Mouse (Mus musculus) hindbrain, postnatal 0 days (tissue): ENCODE results near the gene Taok3. TPM values are rescaled to one million over a fixed set of nuclear protein-coding genes. Genes with fewer than 3 reads are reported as not detected.
A peak's percentile ranks its signal among the peaks of the same experiment; 100 is the strongest.

Experiments
- ATAC-seq: fragments of 200-750 bp; cut with Nextera tagmentation; 2 replicates; pipeline ENCODE4 v1.8.0; 2017; ENCODE audit warnings: mild to moderate bottlenecking, moderate TSS enrichment, moderate library complexity
- DNase-seq: peaks from one replicate; pipeline ENCODE4 v3.0.0-alpha.2; 2015; ENCODE audit warnings: low spot score
- H3K27ac ChIP-seq: fragments of 300-500 bp; sonication (generic); 2 replicates; pipeline ENCODE4 v1.5.1; 2014; ENCODE audit warnings: mild to moderate bottlenecking
- H3K27me3 ChIP-seq: fragments of 300-500 bp; sonication (generic); 2 replicates; pipeline ENCODE4 v1.6.1; 2014; ENCODE audit warnings: low read length, mixed read lengths; ENCODE audit not compliant: insufficient read depth
- H3K36me3 ChIP-seq: fragments of 300-500 bp; sonication (generic); 2 replicates; pipeline ENCODE4 v1.6.1; 2014; ENCODE audit warnings: low read length, mixed read lengths; ENCODE audit not compliant: insufficient read depth
- H3K4me1 ChIP-seq: fragments of 300-500 bp; sonication (generic); 2 replicates; pipeline ENCODE4 v1.6.1; 2014; ENCODE audit warnings: antibody characterized with exemption, low read length, mixed read lengths; ENCODE audit not compliant: insufficient read depth
- H3K4me2 ChIP-seq: fragments of 300-500 bp; sonication (generic); 2 replicates; pipeline ENCODE4 v1.6.1; 2014; ENCODE audit warnings: low read depth, mild to moderate bottlenecking, low read length, moderate library complexity, mixed read lengths
- H3K4me3 ChIP-seq: fragments of 300-500 bp; sonication (generic); 2 replicates; pipeline ENCODE4 v1.5.1; 2014; ENCODE audit warnings: low read length
- H3K9ac ChIP-seq: fragments of 300-500 bp; sonication (generic); replicated peaks from 2 replicates; pipeline ENCODE4 v1.6.1; 2014; ENCODE audit warnings: mild to moderate bottlenecking, low read length, moderate library complexity, mixed read lengths
- H3K9me3 ChIP-seq: fragments of 300-500 bp; sonication (generic); 2 replicates; pipeline ENCODE4 v1.6.1; 2016; ENCODE audit warnings: low read length, mixed read lengths
- CTCF ChIP-seq: IDR thresholded peaks from 2 replicates; pipeline ENCODE4 v1.5.1; 2016; ENCODE audit warnings: antibody characterized with exemption, control low read depth, low read depth
- WGBS: fragments of 180-500 bp; shearing (Covaris S2); extraction: QIAGEN DNeasy Blood & Tissue Kit; methylation state at CpG from one replicate; pipeline ENCODE4 v1.1.7; 2014; 5-methylcytosine and 5-hydroxymethylcytosine counted together
- polyA plus RNA-seq: library from polyadenylated mRNA; unstranded; fragments of >200 nt; fragmentation: Nextera tagmentation; extraction: Ambion mirVana; gene quantifications from 2 replicates; pipeline ENCODE4 v1.2.1, GENCODE M21; 2015
- total RNA-seq: library from RNA; depleted of rRNA; stranded (reverse); fragments of >200 nt; gene quantifications from 2 replicates; pipeline ENCODE4 v1.2.3, GENCODE M21; 2014

Gene Taok3
- total and polyA plus RNA-seq, 2 experiments from 2014 or later, result 21.0 to 50.2 TPM

DNA sequence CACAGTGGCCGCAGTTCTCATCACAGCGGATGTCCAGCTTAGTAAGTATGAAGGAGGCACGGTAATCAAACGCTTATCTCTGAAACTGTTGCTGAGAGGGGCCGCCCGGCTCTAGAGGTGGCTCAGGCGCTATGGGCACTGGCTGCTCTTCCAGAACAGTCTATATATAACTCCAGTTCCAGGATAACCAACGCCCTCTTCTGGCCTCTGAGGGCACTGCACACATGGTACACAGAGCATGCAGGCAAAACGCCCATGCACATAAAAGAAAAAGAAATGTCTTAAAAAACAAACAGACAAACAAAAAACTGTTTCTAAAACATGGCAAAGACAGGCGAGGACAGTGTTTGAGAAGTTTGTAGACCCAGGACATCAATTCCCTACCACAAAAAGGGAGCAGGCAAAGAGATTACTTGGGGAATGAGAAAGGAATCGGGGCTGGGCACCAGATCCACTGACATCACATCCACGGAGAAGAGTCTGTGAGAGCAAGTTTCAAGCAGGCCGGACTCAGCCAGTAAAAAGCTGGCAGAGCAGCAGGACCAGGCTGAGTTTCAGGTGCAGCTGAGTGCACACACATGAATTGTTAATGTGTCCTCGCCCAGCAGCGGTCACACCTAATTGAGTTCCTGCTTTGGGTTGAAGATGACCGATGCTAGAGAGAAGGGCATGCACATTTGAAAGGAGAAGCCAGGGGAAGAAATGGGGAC is 8.7 kb upstream of the Taok3 start:
- ATAC-seq (no peak), DNase-seq (no peak)
- Histone ChIP-seq H3K4me2 (no peak overlapping the region), H3K9me3 (no peaks in the 10 kb centered on the region), H3K4me3 (no peak overlapping the region), H3K9ac (no peak overlapping the region), H3K36me3 (peaks cover 48% of the 10 kb centered on the region), H3K27ac (no peak overlapping the region), H3K27me3 (no peaks in the 10 kb centered on the region), H3K4me1 (no peaks in the 10 kb centered on the region)
- peak; percentile 27 for TF ChIP-seq CTCF
- 91% methylated on average over 16 of the region's 16 CpGs for WGBS

GRCm38 (mm10) chr5:117111774-117112112 is 8.2 kb upstream of the Taok3 start:
- DNase-seq (no peak), ATAC-seq (no peak)
- TF ChIP-seq CTCF, result no peak

DNA sequence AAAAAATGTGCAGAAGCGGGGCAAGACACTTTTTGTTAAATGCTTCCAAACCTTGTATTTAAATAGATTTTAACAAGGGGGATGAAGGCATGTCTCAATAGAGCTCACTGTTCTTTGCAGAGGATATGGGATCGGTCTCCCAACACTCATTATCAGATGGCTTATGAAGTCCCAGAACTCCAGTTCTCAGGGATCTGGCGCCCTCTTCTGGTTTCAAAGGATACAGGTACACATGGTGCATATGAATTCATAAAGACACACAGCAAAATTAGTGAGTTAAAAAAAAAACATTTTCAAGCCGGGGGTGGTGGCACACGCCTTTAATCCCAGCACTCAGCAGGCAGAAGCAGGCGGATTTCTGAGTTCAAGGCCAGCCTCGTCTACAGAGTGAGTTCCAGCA is 6.6 kb upstream of the Taok3 start:
- H3K4me2 ChIP-seq, result no peak overlapping the region
- no peaks in the 10 kb centered on the region for H3K27me3 ChIP-seq
- 91% methylated on average over 7 of the region's 7 CpGs for WGBS

More at GRCm38 (mm10) chr5:117111774-117112112, 8.2 kb upstream of the Taok3 start:
- Histone ChIP-seq H3K4me3 (no peak overlapping the region), H3K4me1 (no peaks in the 10 kb centered on the region), H3K27ac (no peak overlapping the region), H3K9ac (no peak overlapping the region), H3K9me3 (no peaks in the 10 kb centered on the region), H3K4me2 (no peak overlapping the region), H3K36me3 (peaks cover 43% of the 10 kb centered on the region), H3K27me3 (no peaks in the 10 kb centered on the region)
- WGBS, result 98% methylated on average over 7 of the region's 7 CpGs

GRCm38 (mm10) chr5:117114581-117115192 is 5.2 kb upstream of the Taok3 start:
- TF ChIP-seq CTCF, result peak; percentile 77
- 5% methylated on average over 16 of the region's 16 CpGs for WGBS
- Histone ChIP-seq H3K4me2 (peak overlapping the region; percentile 97), H3K4me3 (peak overlapping the region; percentile 93), H3K4me1 (no peaks in the 10 kb centered on the region), H3K27me3 (no peaks in the 10 kb centered on the region), H3K9me3 (no peaks in the 10 kb centered on the region), H3K9ac (peak overlapping the region; percentile 89), H3K36me3 (peaks cover 15% of the 10 kb centered on the region; the same call in 1 of the 2 replicates), H3K27ac (peak overlapping the region; percentile 94)
- DNase-seq, result peak; percentile 58
- ATAC-seq, result no peak

More for the DNA sequence above, 6.6 kb upstream of the Taok3 start:
- H3K9me3 ChIP-seq, result no peaks in the 10 kb centered on the region
- peak; percentile 61 for TF ChIP-seq CTCF
- H3K27ac ChIP-seq, result no peak overlapping the region
- H3K4me3 ChIP-seq, result no peak overlapping the region
- H3K36me3 ChIP-seq, result peaks cover 28% of the 10 kb centered on the region
- DNase-seq, result peak; percentile 74
- ATAC-seq, result no peak
- no peaks in the 10 kb centered on the region for H3K4me1 ChIP-seq
- no peak overlapping the region for H3K9ac ChIP-seq

- TF ChIP-seq CTCF, result no peak
Measured at GRCm38 (mm10) chr5:117115193-117115767, 4.6 kb upstream of the Taok3 start.

GRCm38 (mm10) chr5:117115836-117116366 is 4.0 kb upstream of the Taok3 start, which contains the start of gene Suds3:
Suds3 (minus strand) TSS chr5:117116113.
- Histone ChIP-seq H3K36me3 (peaks cover 15% of the 10 kb centered on the region; the same call in 1 of the 2 replicates), H3K27ac (peak within 1 kb of the TSS; percentile 94), H3K9me3 (no peaks in the 10 kb centered on the region), H3K9ac (peak within 1 kb of the TSS; percentile 89), H3K4me2 (peak within 1 kb of the TSS; percentile 97), H3K4me3 (peak within 1 kb of the TSS; percentile 93), H3K27me3 (no peaks in the 10 kb centered on the region), H3K4me1 (peaks cover 3% of the 10 kb centered on the region; the same call in 1 of the 2 replicates)
- DNase-seq, result peak; percentile 93
- TF ChIP-seq CTCF, result peak; percentile 98
- ATAC-seq, result peak; percentile 80
- 3% methylated on average over 52 of the region's 59 CpGs for WGBS

More at GRCm38 (mm10) chr5:117115193-117115767, 4.6 kb upstream of the Taok3 start:
- Histone ChIP-seq H3K9me3 (no peaks in the 10 kb centered on the region), H3K4me2 (peak overlapping the region; percentile 97), H3K36me3 (peaks cover 15% of the 10 kb centered on the region; the same call in 1 of the 2 replicates), H3K9ac (peak overlapping the region; percentile 89), H3K27me3 (no peaks in the 10 kb centered on the region), H3K4me1 (no peaks in the 10 kb centered on the region), H3K27ac (peak overlapping the region; percentile 94), H3K4me3 (peak overlapping the region; percentile 93)
- DNase-seq (peak; percentile 19), ATAC-seq (peak; percentile 6; the same call in 1 of the 2 replicates)
- WGBS, result 0% methylated on average over 39 of the region's 43 CpGs
